Comparison of ENCODE assay signal across 13 mouse cellular contexts in genomic region chr6:107657805-107658204, GRCm38 (mm10).
"Had no signal": no experiment of that assay in that cellular context is flagged by ENCODE, and none has a peak within 500 bp of the region (broad histone marks: within the 10 kb centered on the region; RNA-seq: fewer than 3 reads in every experiment).

No protein-coding gene starts in this region.

- DNase-seq: kidney, adult 11 months; kidney, adult 8-10 months; kidney, postnatal 10 days; kidney, postnatal 36 days; layer of hippocampus, postnatal 36 days; liver; lung, adult 18-20 months; lung, postnatal 10 days; lung, postnatal 36 days; retina, postnatal 1 day; spleen, adult 18-20 months; thymus, adult 18-20 months; thymus, postnatal 36 days had no signal
